Mouse (Mus musculus) skeletal muscle tissue, adult 2 months (tissue): ENCODE results near the gene Hes5.

Source experiments
- DNase-seq: peaks from one replicate; pipeline ENCODE4 v3.0.0-alpha.2; 2012; ENCODE audit warnings: low read depth, low spot score

Hes5 gene

DNA sequence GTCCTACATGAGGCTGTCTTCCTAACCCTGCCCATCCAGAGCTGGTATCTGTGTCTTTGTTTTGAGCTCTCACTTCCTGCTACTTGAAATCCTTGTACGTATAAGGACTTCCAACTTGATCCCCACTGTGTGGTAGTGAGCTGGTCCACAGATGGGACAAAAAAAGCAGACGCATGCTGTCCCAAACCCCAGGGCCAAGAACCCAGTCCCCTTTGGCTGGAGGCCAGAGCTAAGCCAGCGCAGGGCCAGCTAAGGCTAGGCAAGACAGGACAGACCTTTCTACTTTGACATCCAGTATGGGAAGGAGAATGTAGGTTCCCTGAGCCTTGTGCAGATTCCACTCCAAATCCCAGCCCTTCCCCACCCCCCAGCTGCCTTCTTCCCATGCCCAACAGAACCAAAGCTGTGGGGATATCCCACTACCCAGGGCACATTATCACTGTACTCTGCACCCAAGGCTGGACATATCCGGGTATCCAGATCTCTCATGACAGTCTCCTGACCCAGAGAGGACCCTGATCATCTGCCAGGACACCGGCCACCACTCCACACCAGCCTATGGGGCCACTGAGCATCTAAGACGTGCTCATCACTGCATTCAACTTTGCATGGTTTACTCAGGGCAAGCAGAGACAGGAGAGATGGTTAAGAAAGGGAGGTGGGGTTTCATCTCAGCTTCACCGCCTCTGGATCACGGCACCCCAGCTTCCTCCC lies 50.7 kb downstream of the Hes5 start:
- DNase-seq: no peak
